Comparison of ENCODE assay signal across 8 mouse cellular contexts in genomic region chr1:155050174-155050573, GRCm38 (mm10). TPM values are rescaled to one million over a fixed set of nuclear protein-coding genes. Genes with fewer than 3 reads are reported as not detected.
A peak's percentile ranks its signal among the peaks of the same experiment; 100 is the strongest.
DNase-seq lines count a peak whose midpoint lies in the region; ATAC-seq lines count a peak whose summit lies in the region.

No protein-coding gene starts in this region.

- H3K27me3 ChIP-seq in liver, embryonic 11.5 days (replicated peaks; ENCODE audit: control insufficient read depth, insufficient read depth, low read length) = no peaks in the 10 kb centered on the region; the same call in 1 of the 2 replicates

- no peak overlapping the region for H3K9ac ChIP-seq in liver, embryonic 11.5 days (ENCODE audit: low read depth, low read length)

- no peak overlapping the region for H3K27ac ChIP-seq in liver, embryonic 11.5 days (ENCODE audit: low read depth, low read length)

- peak; percentile 71 to 77 for DNase-seq in cerebellum, postnatal 10 days
- DNase-seq in 416B (ENCODE audit: low read depth) = peak; percentile 92
- peak; percentile 76 for DNase-seq in embryo, embryonic 11 days
- peak; percentile 49 to 56 for DNase-seq in heart, postnatal 36 days
- no peak for DNase-seq in liver, embryonic 11.5 days (ENCODE audit: low spot score)
- DNase-seq in naive thymus-derived CD4-positive, alpha-beta T cell, adult 2 months (ENCODE audit: low read depth) = peak; percentile 81

- no peaks in the 10 kb centered on the region for H3K36me3 ChIP-seq in liver, embryonic 11.5 days (ENCODE audit: control insufficient read depth, insufficient read depth, low read length)

- H3K4me2 ChIP-seq in liver, embryonic 11.5 days = 0 out of 2 replicates have a peak overlapping the region, but pooled peaks have one; percentile 18

- no peaks in the 10 kb centered on the region for H3K9me3 ChIP-seq in liver, embryonic 11.5 days (ENCODE audit: control insufficient read depth, low read length)

- WGBS in liver, embryonic 11.5 days = 36% methylated on average over 5 of the region's 5 CpGs

- peaks cover 18% of the 10 kb centered on the region for H3K4me1 ChIP-seq in liver, embryonic 11.5 days (replicated peaks; ENCODE audit: control insufficient read depth, insufficient read depth, low read length)

- intact Hi-C loops in heart, postnatal 36 days (cut with DNase I) = loop anchor here (10.0 kb wide), 1 partner anchor 365 kb away; the partner anchor contains the start of gene Xpr1

- H3K4me3 ChIP-seq in liver, embryonic 11.5 days (ENCODE audit: low read depth, low read length) = no peak overlapping the region

- no peak for ATAC-seq in cerebellum, adult (ENCODE audit: insufficient number of reproducible peaks, low FRiP score, low TSS enrichment)
- peak; percentile 49 for ATAC-seq in liver, embryonic 11.5 days (replicated peaks; ENCODE audit: low FRiP score)
- no peak for ATAC-seq in erythroid progenitor cell, adult 5-6 weeks (replicated peaks; ENCODE audit: low FRiP score, poor library complexity, severe bottlenecking)

RNA-seq across cellular contexts. Expression of gene Ier5, which starts 49.3 kb away (rescaled TPM):
- 10 to 100 TPM; 13.2 to 15.5 TPM for total RNA-seq in heart, postnatal 36 days (2021)
- polyA plus RNA-seq in liver, embryonic 11.5 days (2014; fragmentation: Nextera tagmentation; extraction: Ambion mirVana) = 6.7 and 7.3 TPM in 2 replicates
- 13.7 and 15.9 TPM in 2 replicates for total RNA-seq in erythroid progenitor cell, adult 5-6 weeks (2015; ENCODE audit: low replicate concordance)
- total RNA-seq in erythroid progenitor cell, adult 5-6 weeks (2017; ENCODE audit: low replicate concordance) = 11.3 and 13.9 TPM in 2 replicates
